Mouse (Mus musculus) thymus, adult 2 months (tissue): ENCODE results near the gene Itga10. TPM values are rescaled to one million over a fixed set of nuclear protein-coding genes. Genes with fewer than 3 reads are reported as not detected.
A peak's percentile ranks its signal among the peaks of the same experiment; 100 is the strongest.
"Not testable (repeated sequence)": the region's sequence is repeated elsewhere in the genome, so short reads cannot be mapped to it uniquely, and the experiment has no call there.

ENCODE experiments used
- DNase-seq: peaks from one replicate; pipeline ENCODE4 v3.0.0; 2021
- H3K27ac ChIP-seq: fragments of 200-500 bp; 2 replicates; pipeline ENCODE4 v1.5.1; 2012; ENCODE audit warnings: low read length, control low read depth; ENCODE audit not compliant: control insufficient read depth, insufficient read depth
- H3K27me3 ChIP-seq: fragments of 200-500 bp; 2 replicates; pipeline ENCODE4 v1.6.1; 2012; ENCODE audit warnings: mild to moderate bottlenecking, low read length, moderate library complexity, mixed read lengths; ENCODE audit not compliant: control insufficient read depth, insufficient read depth
- H3K36me3 ChIP-seq: fragments of 200-500 bp; 2 replicates; pipeline ENCODE4 v1.6.1; 2012; ENCODE audit warnings: mild to moderate bottlenecking, low read length, moderate library complexity; ENCODE audit not compliant: control insufficient read depth, insufficient read depth
- H3K4me1 ChIP-seq: fragments of 200-500 bp; replicated peaks from 2 replicates; pipeline ENCODE4 v1.6.1; 2012; ENCODE audit warnings: low read length; ENCODE audit not compliant: control insufficient read depth, insufficient read depth
- H3K4me3 ChIP-seq: fragments of 200-500 bp; 2 replicates; pipeline ENCODE4 v1.5.1; 2012; ENCODE audit warnings: mild to moderate bottlenecking, low read length, control low read depth, moderate library complexity; ENCODE audit not compliant: control insufficient read depth, insufficient read depth
- CTCF ChIP-seq: fragments of 200-500 bp; IDR thresholded peaks from 2 replicates; pipeline ENCODE4 v1.5.1; 2012; ENCODE audit warnings: mild to moderate bottlenecking, control low read depth, low read length, moderate library complexity, borderline replicate concordance; ENCODE audit not compliant: control insufficient read depth, poor library complexity, insufficient read depth; ENCODE audit errors: extremely low read depth
- POLR2A ChIP-seq: fragments of 200-500 bp; IDR thresholded peaks from 2 replicates; pipeline ENCODE4 v1.6.1; 2012; ENCODE audit warnings: mild to moderate bottlenecking, low read length, control low read depth, moderate library complexity; ENCODE audit not compliant: control insufficient read depth, poor library complexity, insufficient read depth; ENCODE audit errors: extremely low read depth
- WGBS: fragments of 180-500 bp; shearing (Covaris S2); methylation state at CpG from one replicate; pipeline ENCODE4 v1.1.7; 2018; 5-methylcytosine and 5-hydroxymethylcytosine counted together
- polyA plus RNA-seq: library from polyadenylated mRNA; depleted of rRNA; stranded (reverse); fragments of >200 nt; gene quantifications from 2 replicates; pipeline ENCODE4 v1.2.3, GENCODE M21; 2012

Gene Itga10
- polyA plus RNA-seq, 1 experiment = 3.0 TPM

GRCm38 (mm10) chr3:96599411-96599810, 46.0 kb upstream of the Itga10 start:
- H3K4me1 ChIP-seq = peaks cover 28% of the 10 kb centered on the region
- no peak for TF ChIP-seq CTCF
- TF ChIP-seq POLR2A = no peak
- no peak overlapping the region for H3K27ac ChIP-seq
- WGBS = 97% methylated on average over 3 of the region's 3 CpGs
- H3K4me3 ChIP-seq = no peak overlapping the region
- no peak for DNase-seq
- H3K27me3 ChIP-seq = peaks cover 35% of the 10 kb centered on the region; the same call in 1 of the 2 replicates
- H3K36me3 ChIP-seq = no peaks in the 10 kb centered on the region

GRCm38 (mm10) chr3:96600639-96601250, 44.6 kb upstream of the Itga10 start, which contains the start of gene Lix1l:
Gene Lix1l (plus strand): TSS chr3:96601149.
- no peaks in the 10 kb centered on the region for H3K36me3 ChIP-seq
- H3K27me3 ChIP-seq = peaks cover 33% of the 10 kb centered on the region; the same call in 1 of the 2 replicates
- peaks cover 28% of the 10 kb centered on the region for H3K4me1 ChIP-seq
- no peak for TF ChIP-seq CTCF
- TF ChIP-seq POLR2A = peak; percentile 37; the same call in 1 of the 2 replicates
- H3K4me3 ChIP-seq = peak within 1 kb of the TSS; percentile 80
- no peak within 1 kb of the TSS for H3K27ac ChIP-seq
- DNase-seq = peak; percentile 88
- 1% methylated on average over 27 of the region's 27 CpGs for WGBS

- Histone ChIP-seq H3K27ac (no peak overlapping the region), H3K36me3 (no peaks in the 10 kb centered on the region), H3K4me3 (peak overlapping the region; percentile 80), H3K4me1 (peaks cover 25% of the 10 kb centered on the region), H3K27me3 (peaks cover 29% of the 10 kb centered on the region; the same call in 1 of the 2 replicates)
- DNase-seq = no peak
- 1% methylated on average over 40 of the region's 40 CpGs for WGBS
- TF ChIP-seq POLR2A (no peak), CTCF (no peak)
These were observed 44.1 kb upstream of the Itga10 start for GRCm38 (mm10) chr3:96601251-96601787.

- H3K36me3 ChIP-seq = no peaks in the 10 kb centered on the region
- DNase-seq = no peak
- H3K27me3 ChIP-seq = peaks cover 21% of the 10 kb centered on the region; the same call in 1 of the 2 replicates
- 74% methylated on average over 10 of the region's 10 CpGs for WGBS
- peaks cover 18% of the 10 kb centered on the region for H3K4me1 ChIP-seq
- H3K27ac ChIP-seq = no peak overlapping the region
- no peak overlapping the region for H3K4me3 ChIP-seq
- TF ChIP-seq POLR2A (no peak), CTCF (no peak)
These were observed 43.3 kb upstream of the Itga10 start for GRCm38 (mm10) chr3:96601941-96602703.

- no peak overlapping the region for H3K27ac ChIP-seq
- peaks cover 16% of the 10 kb centered on the region; the same call in 1 of the 2 replicates for H3K27me3 ChIP-seq
- H3K4me1 ChIP-seq = peaks cover 13% of the 10 kb centered on the region
- H3K4me3 ChIP-seq = no peak overlapping the region
- H3K36me3 ChIP-seq = no peaks in the 10 kb centered on the region
- WGBS = 77% methylated on average over 5 of the region's 5 CpGs
- DNase-seq = no peak
- TF ChIP-seq CTCF (no peak), POLR2A (no peak)
These were observed 42.7 kb upstream of the Itga10 start for GRCm38 (mm10) chr3:96602704-96603084.

- Histone ChIP-seq H3K27me3 (peaks cover 12% of the 10 kb centered on the region; the same call in 1 of the 2 replicates), H3K36me3 (no peaks in the 10 kb centered on the region), H3K4me3 (no peak overlapping the region), H3K27ac (no peak overlapping the region), H3K4me1 (peaks cover 7% of the 10 kb centered on the region)
- no peak for DNase-seq
- TF ChIP-seq POLR2A (no peak), CTCF (no peak)
- WGBS = 91% methylated on average over 5 of the region's 5 CpGs
These were observed 42.1 kb upstream of the Itga10 start for GRCm38 (mm10) chr3:96603311-96603710.

GRCm38 (mm10) chr3:96606007-96606406, 39.4 kb upstream of the Itga10 start:
- not testable (repeated sequence) for H3K36me3 ChIP-seq, H3K4me3 ChIP-seq, H3K4me1 ChIP-seq, DNase-seq, H3K27ac ChIP-seq, H3K27me3 ChIP-seq
- 91% methylated on average over 4 of the region's 4 CpGs for WGBS
